Mouse (Mus musculus) neural tube, embryonic 15.5 days (tissue): ENCODE data around the gene Fgfr2. TPM values are rescaled to one million over a fixed set of nuclear protein-coding genes. Genes with fewer than 3 reads are reported as not detected.

ENCODE experiments used
- ATAC-seq: fragments of 200-750 bp; cut with Nextera tagmentation; 2 replicates; pipeline ENCODE4 v1.8.0; 2017; ENCODE audit warnings: mild to moderate bottlenecking, moderate TSS enrichment, moderate library complexity; ENCODE audit not compliant: low FRiP score
- H3K27ac ChIP-seq: fragments of 300-500 bp; sonication (generic); replicated peaks from 2 replicates; pipeline ENCODE4 v1.5.1; 2015; ENCODE audit warnings: mild to moderate bottlenecking, inconsistent platforms
- H3K27me3 ChIP-seq: fragments of 300-500 bp; sonication (generic); replicated peaks from 2 replicates; pipeline ENCODE4 v1.6.1; 2015; ENCODE audit warnings: inconsistent platforms
- H3K36me3 ChIP-seq: fragments of 300-500 bp; sonication (generic); 2 replicates; pipeline ENCODE4 v1.6.1; 2015; ENCODE audit warnings: inconsistent platforms
- H3K4me1 ChIP-seq: fragments of 300-500 bp; sonication (generic); 2 replicates; pipeline ENCODE4 v1.6.1; 2015; ENCODE audit warnings: inconsistent platforms
- H3K4me2 ChIP-seq: fragments of 300-500 bp; sonication (generic); 2 replicates; pipeline ENCODE4 v1.6.1; 2015; ENCODE audit warnings: inconsistent platforms, mild to moderate bottlenecking, moderate library complexity
- H3K4me3 ChIP-seq: fragments of 300-500 bp; sonication (generic); replicated peaks from 2 replicates; pipeline ENCODE4 v1.5.1; 2015; ENCODE audit warnings: mild to moderate bottlenecking, inconsistent platforms
- H3K9ac ChIP-seq: fragments of 300-500 bp; sonication (generic); replicated peaks from 2 replicates; pipeline ENCODE4 v1.6.1; 2015; ENCODE audit warnings: mild to moderate bottlenecking, inconsistent platforms
- H3K9me3 ChIP-seq: fragments of 300-500 bp; sonication (generic); replicated peaks from 2 replicates; pipeline ENCODE4 v1.6.1; 2016; ENCODE audit warnings: inconsistent platforms
- WGBS: fragments of 180-500 bp; shearing (Covaris S2); methylation state at CpG from one replicate; pipeline ENCODE4 v1.1.7; 2015; ENCODE audit warnings: mixed read lengths; 5-methylcytosine and 5-hydroxymethylcytosine counted together
- polyA plus RNA-seq: library from polyadenylated mRNA; unstranded; fragments of >200 nt; fragmentation: Nextera tagmentation; extraction: Ambion mirVana; gene quantifications from 2 replicates; pipeline ENCODE4 v1.2.1, GENCODE M21; 2015

Fgfr2 gene
- polyA plus RNA-seq, 1 experiment from 2014 or later = 21.2 TPM

DNA sequence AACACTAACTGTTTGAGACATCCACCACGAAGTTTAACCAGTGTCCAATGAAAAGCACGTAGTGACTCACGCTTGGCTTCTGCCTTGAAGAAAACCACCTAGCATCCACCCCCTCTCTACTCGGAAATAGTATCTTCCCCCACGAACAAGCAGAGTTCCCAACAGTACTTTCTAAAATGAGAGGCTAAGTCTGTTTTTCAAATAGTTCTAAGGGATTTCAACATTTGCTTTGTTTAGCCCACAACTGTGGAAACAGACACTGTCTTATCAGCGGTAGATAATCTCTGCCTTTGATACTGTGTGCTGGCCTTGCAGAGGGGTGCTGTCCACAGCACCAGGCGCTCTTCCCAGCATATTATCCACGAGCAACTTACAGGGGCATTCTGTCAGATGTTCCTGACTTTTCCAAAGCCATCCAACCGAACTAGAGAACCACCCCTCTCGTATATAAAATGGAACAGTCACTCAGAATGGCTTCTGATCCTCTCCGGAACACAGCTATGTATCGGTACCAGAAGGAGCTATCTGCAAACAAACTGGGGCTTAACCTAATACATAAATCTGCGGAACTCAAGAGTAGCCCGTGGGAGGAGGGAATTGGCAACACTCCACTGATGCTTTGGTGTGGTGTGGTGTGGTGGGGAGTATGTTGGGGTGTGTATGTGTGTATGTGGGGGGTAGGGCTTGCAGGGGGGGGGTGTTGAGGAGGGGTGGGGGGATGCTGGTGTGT is 110.3 kb downstream of the Fgfr2 start:
- H3K36me3 ChIP-seq = no peaks in the 10 kb centered on the region
- peaks cover 81% of the 10 kb centered on the region for H3K4me1 ChIP-seq
- WGBS = 67% methylated on average over 14 of the region's 14 CpGs
- peak overlapping the region; percentile 73; the same call in 1 of the 2 replicates for H3K27ac ChIP-seq
- H3K9me3 ChIP-seq = no peaks in the 10 kb centered on the region
- no peak overlapping the region for H3K9ac ChIP-seq
- H3K4me3 ChIP-seq = no peak overlapping the region
- no peak for ATAC-seq
- H3K27me3 ChIP-seq = no peaks in the 10 kb centered on the region
- H3K4me2 ChIP-seq = no peak overlapping the region

DNA sequence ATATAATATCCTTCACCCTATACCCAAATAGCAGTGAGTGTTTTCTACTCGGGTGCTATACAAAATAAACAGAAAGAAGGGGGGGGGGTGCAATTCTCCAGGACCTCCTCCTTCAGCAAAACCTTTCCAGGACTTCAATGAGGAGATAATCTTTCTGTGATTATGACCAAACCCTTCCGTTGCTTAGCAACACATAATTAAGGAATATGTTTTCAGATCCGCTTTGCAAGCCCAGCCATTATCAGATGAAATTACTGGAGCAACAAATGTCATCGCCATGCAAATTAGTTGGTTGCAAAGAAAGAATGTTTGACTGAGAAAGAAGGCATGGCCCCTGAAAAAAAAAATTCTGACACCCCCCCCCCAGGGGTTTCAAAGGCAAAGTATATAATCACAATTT is 111.5 kb downstream of the Fgfr2 start:
- Histone ChIP-seq H3K4me1 (peaks cover 89% of the 10 kb centered on the region), H3K27me3 (no peaks in the 10 kb centered on the region)
- WGBS = 38% methylated on average over 4 of the region's 4 CpGs

DNA sequence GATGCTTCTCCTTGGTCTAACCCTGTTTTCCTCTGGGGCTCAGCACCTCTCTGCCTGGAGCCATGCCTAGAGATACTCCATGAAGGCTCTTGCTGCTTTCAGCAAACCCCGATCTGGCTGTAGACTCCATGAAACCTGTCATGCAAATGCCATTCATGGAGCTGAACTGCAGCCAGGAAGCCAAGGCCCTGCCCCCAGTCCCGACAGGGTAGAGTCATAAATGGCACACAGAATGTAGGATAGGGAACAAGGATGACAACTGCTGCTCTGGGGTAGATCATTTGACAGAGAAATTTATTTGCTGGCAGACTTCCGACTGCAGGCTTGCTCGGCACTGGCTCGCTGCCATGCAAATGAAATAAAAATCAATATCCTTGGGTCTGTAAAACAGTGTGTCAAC is 112.0 kb downstream of the Fgfr2 start:
- H3K4me3 ChIP-seq = no peak overlapping the region
- no peaks in the 10 kb centered on the region for H3K9me3 ChIP-seq
- H3K36me3 ChIP-seq = no peaks in the 10 kb centered on the region
- H3K4me2 ChIP-seq = peak overlapping the region; percentile 24
- H3K27ac ChIP-seq = peak overlapping the region; percentile 73
- peaks cover 89% of the 10 kb centered on the region for H3K4me1 ChIP-seq
- H3K27me3 ChIP-seq = no peaks in the 10 kb centered on the region
- no peak overlapping the region for H3K9ac ChIP-seq
- WGBS = 18% methylated on average over 5 of the region's 5 CpGs
- peak; percentile 63; the same call in 1 of the 2 replicates for ATAC-seq

More for the DNA sequence above, 111.5 kb downstream of the Fgfr2 start:
- no peak overlapping the region for H3K9ac ChIP-seq
- ATAC-seq = no peak
- no peaks in the 10 kb centered on the region for H3K9me3 ChIP-seq
- peak overlapping the region; percentile 73 for H3K27ac ChIP-seq
- peak overlapping the region; percentile 24 for H3K4me2 ChIP-seq
- no peak overlapping the region for H3K4me3 ChIP-seq
- H3K36me3 ChIP-seq = no peaks in the 10 kb centered on the region

DNA sequence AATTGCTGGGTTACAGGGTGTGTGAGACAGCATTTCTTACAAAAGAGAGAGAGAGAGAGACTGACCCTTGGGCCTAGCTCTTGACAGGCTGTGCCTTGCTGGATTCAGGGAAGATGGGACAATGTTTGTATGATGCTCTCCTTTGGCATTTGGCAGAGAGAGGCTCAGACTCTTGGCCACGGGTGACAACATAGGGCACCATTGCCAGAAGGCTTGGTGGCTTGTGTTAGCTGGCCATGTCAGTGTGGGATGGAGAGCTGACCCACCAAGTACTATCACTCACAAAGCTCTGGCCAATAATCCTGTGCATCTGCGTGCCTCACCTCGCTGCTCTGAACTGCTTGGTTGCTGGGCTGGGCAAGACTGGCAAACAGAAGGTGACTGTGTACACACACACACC is 112.7 kb downstream of the Fgfr2 start:
- H3K9ac ChIP-seq = no peak overlapping the region
- 84% methylated on average over 3 of the region's 3 CpGs for WGBS
- peaks cover 84% of the 10 kb centered on the region for H3K4me1 ChIP-seq

DNA sequence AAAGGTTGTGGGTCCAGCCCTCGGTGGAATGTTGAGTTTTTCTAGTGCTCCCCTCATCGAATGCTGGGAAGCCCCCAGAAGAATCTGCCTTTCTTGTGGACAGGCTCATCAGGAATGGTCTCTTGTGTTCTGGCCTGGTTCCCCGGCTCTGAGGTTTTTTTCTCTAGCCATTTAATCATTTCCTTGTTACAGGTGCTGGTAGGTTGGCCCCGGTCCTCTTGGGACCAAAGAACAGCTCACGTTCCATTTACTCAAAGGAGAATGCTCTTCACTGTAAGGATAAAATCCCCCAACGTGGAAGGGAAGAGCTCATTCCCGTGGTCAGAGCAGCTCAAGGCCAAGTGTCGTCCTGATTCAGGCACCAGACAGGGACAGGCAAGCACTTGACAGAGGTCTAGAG is 113.5 kb downstream of the Fgfr2 start:
- Histone ChIP-seq H3K9ac (no peak overlapping the region), H3K36me3 (no peaks in the 10 kb centered on the region), H3K27ac (0 out of 2 replicates have a peak overlapping the region, but pooled peaks have one; percentile 73), H3K4me2 (no peak overlapping the region), H3K9me3 (no peaks in the 10 kb centered on the region), H3K27me3 (no peaks in the 10 kb centered on the region), H3K4me3 (no peak overlapping the region), H3K4me1 (peaks cover 79% of the 10 kb centered on the region)
- ATAC-seq = no peak
- WGBS = 77% methylated on average over 8 of the region's 8 CpGs

More for the DNA sequence above, 112.7 kb downstream of the Fgfr2 start:
- no peak overlapping the region for H3K4me3 ChIP-seq
- no peak overlapping the region for H3K4me2 ChIP-seq
- H3K9me3 ChIP-seq = no peaks in the 10 kb centered on the region
- no peaks in the 10 kb centered on the region for H3K36me3 ChIP-seq
- no peak for ATAC-seq
- peak overlapping the region; percentile 73 for H3K27ac ChIP-seq
- H3K27me3 ChIP-seq = no peaks in the 10 kb centered on the region

DNA sequence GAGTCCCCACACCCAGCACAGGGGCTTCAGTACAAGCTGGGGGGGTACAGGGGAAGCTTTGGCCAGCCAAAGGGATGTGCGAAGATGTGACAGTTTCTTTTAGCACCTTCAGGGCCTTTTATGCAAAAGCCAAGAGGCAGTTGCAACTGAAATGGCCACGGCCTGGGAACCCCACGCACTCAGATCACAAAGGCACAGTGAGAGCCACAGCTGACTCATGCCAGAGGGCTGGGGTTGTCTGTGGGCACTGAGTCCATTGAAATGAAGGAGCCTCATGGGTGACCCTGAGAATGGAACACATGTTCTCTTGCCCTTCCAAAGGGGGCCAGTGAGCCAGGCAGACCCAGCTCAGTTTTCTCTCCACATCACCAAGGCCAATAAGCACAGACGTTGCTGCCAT is 114.5 kb downstream of the Fgfr2 start:
- Histone ChIP-seq H3K4me3 (no peak overlapping the region), H3K9ac (no peak overlapping the region), H3K9me3 (no peaks in the 10 kb centered on the region), H3K4me2 (no peak overlapping the region), H3K27me3 (no peaks in the 10 kb centered on the region), H3K36me3 (no peaks in the 10 kb centered on the region), H3K27ac (no peak overlapping the region), H3K4me1 (peaks cover 74% of the 10 kb centered on the region)
- 63% methylated on average over 4 of the region's 4 CpGs for WGBS
- no peak for ATAC-seq

DNA sequence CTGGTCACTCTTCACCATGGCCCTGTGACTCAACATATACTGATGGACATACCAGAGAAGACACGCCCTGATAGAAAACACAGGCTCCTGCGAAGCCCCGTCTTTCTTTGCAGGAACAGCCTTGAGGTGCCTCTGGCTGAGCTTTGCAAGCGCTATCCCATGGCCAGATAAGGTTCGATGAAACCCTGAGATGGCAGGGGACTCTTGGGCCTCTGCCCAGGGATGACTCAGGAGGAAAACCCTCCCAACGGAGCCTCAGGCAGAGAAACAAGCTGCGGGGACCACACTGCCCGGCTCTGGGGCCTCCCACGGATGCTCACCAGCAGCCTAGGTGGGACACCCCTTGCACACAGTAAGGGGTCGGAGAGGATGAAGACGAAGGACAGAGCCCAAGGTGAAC is 115.8 kb downstream of the Fgfr2 start:
- ATAC-seq = no peak
- no peak overlapping the region for H3K27ac ChIP-seq
- H3K27me3 ChIP-seq = no peaks in the 10 kb centered on the region
- H3K4me3 ChIP-seq = no peak overlapping the region
- no peaks in the 10 kb centered on the region for H3K9me3 ChIP-seq
- no peak overlapping the region for H3K9ac ChIP-seq
- no peaks in the 10 kb centered on the region for H3K36me3 ChIP-seq
- H3K4me2 ChIP-seq = no peak overlapping the region
- WGBS = 77% methylated on average over 11 of the region's 11 CpGs
- peaks cover 67% of the 10 kb centered on the region for H3K4me1 ChIP-seq

DNA sequence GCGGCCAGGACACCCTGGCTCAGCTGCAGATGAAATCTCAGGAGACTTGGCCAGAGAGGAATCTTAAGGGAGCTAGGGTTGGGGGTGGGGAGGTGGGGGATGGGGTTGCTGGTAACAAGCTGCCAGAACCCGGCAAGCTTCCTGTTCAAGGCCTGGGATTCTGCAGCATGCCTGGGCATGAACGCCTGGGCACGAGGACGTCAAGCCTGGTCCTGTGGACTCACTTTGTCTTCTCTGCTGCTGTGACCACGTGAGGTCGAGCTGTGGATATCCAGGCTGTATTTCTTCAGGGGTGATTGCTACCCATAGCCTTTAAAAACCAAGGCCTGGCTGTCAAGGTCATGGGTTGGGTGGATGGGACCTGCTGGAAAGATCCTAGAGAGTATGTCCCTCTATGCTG is 117.4 kb downstream of the Fgfr2 start:
- Histone ChIP-seq H3K4me2 (no peak overlapping the region), H3K27me3 (no peaks in the 10 kb centered on the region), H3K36me3 (peaks cover 2% of the 10 kb centered on the region; the same call in 1 of the 2 replicates), H3K9ac (no peak overlapping the region), H3K27ac (no peak overlapping the region), H3K4me3 (no peak overlapping the region), H3K9me3 (no peaks in the 10 kb centered on the region), H3K4me1 (peaks cover 51% of the 10 kb centered on the region)
- 93% methylated on average over 7 of the region's 7 CpGs for WGBS
- ATAC-seq = no peak

DNA sequence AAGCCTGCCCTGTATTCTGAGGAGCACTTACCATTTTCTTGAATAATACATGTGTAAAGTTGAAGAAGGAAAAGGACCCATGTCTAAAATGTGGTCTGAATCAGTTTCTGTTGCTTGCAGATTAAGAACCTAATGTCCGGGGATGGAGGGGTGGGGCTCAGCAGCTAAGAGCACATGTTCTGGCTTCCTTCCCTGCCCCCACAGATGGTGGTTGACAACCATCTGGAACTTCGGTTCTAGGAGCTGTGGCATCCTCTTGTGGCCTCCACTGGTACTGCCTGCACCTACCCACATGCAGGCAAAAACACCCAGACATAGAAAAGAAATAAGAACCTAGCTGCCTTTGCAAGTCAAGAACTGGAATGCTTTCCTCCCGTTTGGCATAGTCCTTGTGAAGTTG is 119.7 kb downstream of the Fgfr2 start:
- peaks cover 7% of the 10 kb centered on the region for H3K36me3 ChIP-seq
- no peak overlapping the region for H3K9ac ChIP-seq
- ATAC-seq = no peak
- no peaks in the 10 kb centered on the region for H3K27me3 ChIP-seq
- H3K27ac ChIP-seq = no peak overlapping the region
- no peaks in the 10 kb centered on the region for H3K9me3 ChIP-seq
- WGBS = 37% methylated on average over 3 of the region's 3 CpGs
- peaks cover 28% of the 10 kb centered on the region for H3K4me1 ChIP-seq
- H3K4me2 ChIP-seq = no peak overlapping the region
- no peak overlapping the region for H3K4me3 ChIP-seq

DNA sequence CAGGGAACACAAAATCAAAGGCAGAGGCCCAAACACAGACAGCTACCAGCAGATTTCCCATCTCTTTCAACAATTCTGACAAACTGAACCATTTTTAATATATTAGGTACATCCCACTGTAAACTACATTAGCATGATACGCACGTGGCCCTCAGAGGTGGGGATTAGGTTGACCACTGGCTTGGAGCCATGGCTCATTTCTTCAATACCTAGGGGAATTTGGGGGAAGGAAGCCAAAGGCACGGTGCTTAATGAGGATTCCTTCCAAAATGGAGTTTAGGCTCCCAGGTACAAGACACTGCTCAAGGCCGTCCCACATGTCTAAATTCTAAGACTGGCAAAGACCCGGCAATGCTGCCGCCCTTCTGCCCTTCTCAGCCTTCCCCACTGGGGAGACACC is 120.9 kb downstream of the Fgfr2 start:
- no peak overlapping the region for H3K4me3 ChIP-seq
- no peaks in the 10 kb centered on the region for H3K27me3 ChIP-seq
- H3K9me3 ChIP-seq = no peaks in the 10 kb centered on the region
- H3K27ac ChIP-seq = no peak overlapping the region
- H3K4me2 ChIP-seq = no peak overlapping the region
- 84% methylated on average over 6 of the region's 6 CpGs for WGBS
- no peak for ATAC-seq
- peaks cover 18% of the 10 kb centered on the region for H3K36me3 ChIP-seq
- H3K4me1 ChIP-seq = peaks cover 17% of the 10 kb centered on the region
- H3K9ac ChIP-seq = no peak overlapping the region

DNA sequence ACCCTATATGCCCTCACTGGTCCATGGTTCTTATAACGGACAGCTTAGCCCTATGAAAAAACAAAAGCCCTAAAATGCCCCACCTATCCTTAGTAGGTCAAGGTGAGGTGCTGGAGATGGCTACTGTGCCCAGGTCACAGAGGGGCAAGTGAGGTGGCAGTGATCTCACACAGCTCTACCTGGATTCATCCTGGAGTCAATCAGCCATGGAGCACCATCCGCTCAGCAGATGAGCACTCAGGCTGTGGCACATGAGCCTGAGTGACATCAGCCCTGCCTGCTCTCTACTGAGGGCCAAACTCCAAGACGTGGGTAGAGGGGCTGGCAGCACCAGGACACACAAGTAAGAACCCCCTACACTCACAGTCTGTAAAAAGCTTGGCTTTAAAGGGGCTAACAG is 121.8 kb downstream of the Fgfr2 start:
- Histone ChIP-seq H3K4me2 (no peak overlapping the region), H3K27me3 (no peaks in the 10 kb centered on the region), H3K9me3 (no peaks in the 10 kb centered on the region), H3K36me3 (peaks cover 23% of the 10 kb centered on the region), H3K9ac (no peak overlapping the region), H3K4me1 (peaks cover 14% of the 10 kb centered on the region; the same call in 1 of the 2 replicates), H3K27ac (no peak overlapping the region), H3K4me3 (no peak overlapping the region)
- WGBS = 99% methylated on average over 3 of the region's 3 CpGs
- no peak for ATAC-seq

DNA sequence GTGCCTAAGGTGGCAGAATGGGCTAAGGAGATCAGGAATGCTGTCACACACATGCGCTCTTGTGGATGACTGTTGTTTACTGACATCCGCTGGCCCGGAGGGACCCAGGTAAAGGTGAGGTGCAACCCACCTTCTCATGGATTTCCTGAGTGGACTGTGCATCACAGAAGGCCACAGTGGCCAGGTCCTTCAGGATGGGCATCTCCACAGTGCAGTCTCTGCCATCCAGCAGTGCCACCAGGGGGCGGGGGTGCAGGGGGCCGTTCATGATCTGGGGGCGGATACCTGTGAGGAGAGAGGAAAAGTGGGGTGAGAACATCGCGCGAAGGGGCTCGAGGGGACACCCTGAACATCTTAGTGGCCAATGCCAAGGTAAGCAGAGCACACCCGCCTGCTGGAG is 124.1 kb downstream of the Fgfr2 start:
- Histone ChIP-seq H3K9ac (no peak overlapping the region), H3K27ac (no peak overlapping the region), H3K36me3 (peaks cover 30% of the 10 kb centered on the region), H3K9me3 (no peaks in the 10 kb centered on the region), H3K27me3 (no peaks in the 10 kb centered on the region), H3K4me3 (no peak overlapping the region), H3K4me1 (peaks cover 19% of the 10 kb centered on the region), H3K4me2 (no peak overlapping the region)
- WGBS = 95% methylated on average over 11 of the region's 11 CpGs
- ATAC-seq = no peak
